Mouse (Mus musculus) C2C12 (cell line): ENCODE results near the gene Slc39a2.

Experiments used
- CEBPB ChIP-seq: IDR thresholded peaks from one replicate; pipeline ENCODE4 v1.6.1; 2011; ENCODE audit warnings: low read depth, mild to moderate bottlenecking, control low read depth, moderate library complexity
- CTCF ChIP-seq: IDR thresholded peaks from one replicate; pipeline ENCODE4 v1.5.1; 2011; ENCODE audit not compliant: control insufficient read depth, insufficient read depth, insufficient read length
- FOSL1 ChIP-seq: IDR thresholded peaks from one replicate; pipeline ENCODE4 v1.8.0; 2011; ENCODE audit warnings: mild to moderate bottlenecking, low read length; ENCODE audit not compliant: poor library complexity, insufficient read depth, severe bottlenecking
- MAX ChIP-seq: IDR thresholded peaks from one replicate; pipeline ENCODE4 v1.6.1; 2011; ENCODE audit warnings: mild to moderate bottlenecking, control low read depth
- MYOD1 ChIP-seq: IDR thresholded peaks from one replicate; pipeline ENCODE4 v1.6.1; 2011; ENCODE audit warnings: low read depth; ENCODE audit not compliant: control insufficient read depth, insufficient read length
- MYOG ChIP-seq: IDR thresholded peaks from one replicate; pipeline ENCODE4 v1.6.1; 2011; ENCODE audit not compliant: control insufficient read depth, insufficient read length; ENCODE audit errors: extremely low read depth
- USF1 ChIP-seq: IDR thresholded peaks from one replicate; pipeline ENCODE4 v1.6.1; 2011; ENCODE audit warnings: low read depth, mild to moderate bottlenecking, control low read depth, moderate library complexity

DNA sequence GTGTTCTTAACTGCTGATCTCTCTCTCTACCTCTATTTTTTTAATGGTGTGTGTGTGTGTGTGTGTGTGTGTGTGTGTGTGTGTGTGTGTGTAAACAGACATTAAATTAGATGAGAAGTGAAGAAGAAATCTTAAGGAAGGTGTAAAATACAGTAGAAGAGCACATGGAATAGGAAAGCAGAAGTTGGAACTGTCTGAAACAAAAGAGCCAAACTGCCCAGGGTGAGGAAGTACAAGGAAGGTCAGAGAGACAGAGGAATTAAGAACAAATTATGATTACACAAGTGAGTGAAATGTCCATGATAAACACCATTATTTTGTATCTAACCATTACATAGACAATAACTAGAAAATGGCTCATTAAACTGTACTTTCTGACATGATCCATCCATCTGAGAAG lies 48.8 kb upstream of the Slc39a2 start:
- TF ChIP-seq CTCF (no peak), FOSL1 (no peak), MYOG (no peak), MYOD1 (no peak), CEBPB (no peak), MAX (no peak), USF1 (no peak)
